Mouse (Mus musculus) hindbrain, embryonic 14.5 days (tissue): ENCODE measurements around the gene Catsper3. TPM values are rescaled to one million over a fixed set of nuclear protein-coding genes. Genes with fewer than 3 reads are reported as not detected.
A peak's percentile ranks its signal among the peaks of the same experiment; 100 is the strongest.

Experiments
- ATAC-seq: fragments of 200-750 bp; cut with Nextera tagmentation; 2 replicates; pipeline ENCODE4 v1.8.0; 2017; ENCODE audit warnings: moderate number of reproducible peaks, mild to moderate bottlenecking, moderate TSS enrichment, moderate library complexity; ENCODE audit not compliant: low FRiP score
- DNase-seq: peaks from one replicate; pipeline ENCODE4 v3.0.0-alpha.2; 2015; ENCODE audit warnings: low spot score
- H3K27ac ChIP-seq: fragments of 300-500 bp; sonication (generic); 2 replicates; pipeline ENCODE4 v1.5.1; 2014; ENCODE audit warnings: mild to moderate bottlenecking, moderate library complexity
- H3K27me3 ChIP-seq: fragments of 300-500 bp; sonication (generic); 2 replicates; pipeline ENCODE4 v1.6.1; 2014; ENCODE audit warnings: mild to moderate bottlenecking, low read length, mixed read lengths; ENCODE audit not compliant: control insufficient read depth, insufficient read depth
- H3K36me3 ChIP-seq: fragments of 300-500 bp; sonication (generic); replicated peaks from 2 replicates; pipeline ENCODE4 v1.6.1; 2014; ENCODE audit not compliant: control insufficient read depth, insufficient read depth
- H3K4me1 ChIP-seq: fragments of 300-500 bp; sonication (generic); replicated peaks from 2 replicates; pipeline ENCODE4 v1.6.1; 2014; ENCODE audit warnings: antibody characterized with exemption, low read length, mixed read lengths; ENCODE audit not compliant: control insufficient read depth, insufficient read depth
- H3K4me2 ChIP-seq: fragments of 300-500 bp; sonication (generic); replicated peaks from 2 replicates; pipeline ENCODE4 v1.6.1; 2014; ENCODE audit warnings: mild to moderate bottlenecking, moderate library complexity
- H3K4me3 ChIP-seq: fragments of 300-500 bp; sonication (generic); replicated peaks from 2 replicates; pipeline ENCODE4 v1.5.1; 2014; ENCODE audit warnings: mild to moderate bottlenecking, low read length
- H3K9ac ChIP-seq: fragments of 300-500 bp; sonication (generic); 2 replicates; pipeline ENCODE4 v1.6.1; 2014
- H3K9me3 ChIP-seq: fragments of 300-500 bp; sonication (generic); 2 replicates; pipeline ENCODE4 v1.6.1; 2016; ENCODE audit warnings: low read length; ENCODE audit not compliant: control insufficient read depth
- WGBS: fragments of 180-500 bp; shearing (Covaris S2); extraction: QIAGEN DNeasy Blood & Tissue Kit; methylation state at CpG from one replicate; pipeline ENCODE4 v1.1.7; 2014; 5-methylcytosine and 5-hydroxymethylcytosine counted together
- polyA plus RNA-seq: library from polyadenylated mRNA; unstranded; fragments of >200 nt; fragmentation: Nextera tagmentation; extraction: Ambion mirVana; gene quantifications from 2 replicates; pipeline ENCODE4 v1.2.1, GENCODE M21; 2014

Catsper3 gene
- polyA plus RNA-seq, 1 experiment from 2014 or later, result not detected

DNA sequence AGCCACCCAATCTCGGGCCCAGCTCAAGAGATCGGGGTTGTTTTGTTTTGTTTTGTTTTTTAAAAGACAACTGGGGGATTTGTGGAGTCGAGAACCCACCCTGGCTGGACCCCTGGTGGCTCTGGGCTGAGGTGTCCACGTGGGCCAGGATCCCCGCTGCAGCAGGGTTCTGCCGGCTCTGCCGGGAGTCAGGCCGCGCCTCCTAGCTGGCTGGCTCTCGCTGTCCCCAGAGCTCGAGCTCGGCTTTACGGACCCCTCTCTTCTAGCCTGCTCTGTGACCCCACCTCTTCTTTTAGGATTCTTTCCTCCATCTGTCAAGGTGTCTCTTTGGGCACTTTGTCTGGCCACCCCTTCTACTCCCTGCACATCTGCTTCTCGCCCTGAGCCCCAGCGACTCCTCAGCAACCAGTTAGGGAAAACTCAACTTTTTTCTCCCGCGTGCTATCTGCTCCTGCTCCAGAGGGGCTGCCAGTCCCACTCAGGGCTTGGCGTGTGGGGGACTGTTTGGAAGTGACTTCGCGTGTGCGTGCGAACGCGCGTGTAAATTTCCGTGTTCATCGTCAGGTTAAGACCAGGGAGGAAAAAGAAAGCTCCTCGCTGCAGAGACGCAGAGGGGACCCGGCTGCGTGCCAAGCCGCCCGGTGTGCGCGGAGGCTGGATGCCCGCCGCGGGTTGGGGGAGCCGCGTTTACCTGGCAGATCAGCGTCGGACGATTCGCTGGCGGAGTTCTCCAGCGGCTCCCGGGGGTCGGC is 45.9 kb downstream of the Catsper3 start:
- H3K36me3 ChIP-seq, result no peaks in the 10 kb centered on the region
- peaks cover 82% of the 10 kb centered on the region for H3K27me3 ChIP-seq
- no peak for DNase-seq
- no peaks in the 10 kb centered on the region for H3K9me3 ChIP-seq
- H3K9ac ChIP-seq, result no peak overlapping the region
- H3K4me1 ChIP-seq, result no peaks in the 10 kb centered on the region
- 0 out of 2 replicates have a peak overlapping the region, but pooled peaks have one; percentile 11 for H3K4me2 ChIP-seq
- no peak overlapping the region for H3K27ac ChIP-seq
- WGBS, result under 1% methylated on average over 48 of the region's 48 CpGs
- ATAC-seq, result no peak
- 0 out of 2 replicates have a peak overlapping the region, but pooled peaks have one; percentile 1 for H3K4me3 ChIP-seq

GRCm38 (mm10) chr13:55830833-55831721 is 46.7 kb downstream of the Catsper3 start:
- H3K27ac ChIP-seq, result no peak overlapping the region
- WGBS, result under 1% methylated on average over 38 of the region's 82 CpGs
- H3K4me2 ChIP-seq, result peak overlapping the region; percentile 11; the same call in 1 of the 2 replicates
- no peaks in the 10 kb centered on the region for H3K9me3 ChIP-seq
- H3K4me1 ChIP-seq, result no peaks in the 10 kb centered on the region
- ATAC-seq, result no peak
- DNase-seq, result no peak
- peaks cover 79% of the 10 kb centered on the region for H3K27me3 ChIP-seq
- 0 out of 2 replicates have a peak overlapping the region, but pooled peaks have one; percentile 1 for H3K4me3 ChIP-seq
- H3K9ac ChIP-seq, result no peak overlapping the region
- no peaks in the 10 kb centered on the region for H3K36me3 ChIP-seq

GRCm38 (mm10) chr13:55831722-55832160 is 47.4 kb downstream of the Catsper3 start:
- Histone ChIP-seq H3K36me3 (no peaks in the 10 kb centered on the region), H3K4me2 (no peak overlapping the region), H3K27me3 (peaks cover 78% of the 10 kb centered on the region), H3K9me3 (no peaks in the 10 kb centered on the region), H3K4me1 (no peaks in the 10 kb centered on the region), H3K4me3 (no peak overlapping the region), H3K9ac (no peak overlapping the region), H3K27ac (no peak overlapping the region)
- DNase-seq (no peak), ATAC-seq (no peak)
- under 1% methylated on average over 25 of the region's 25 CpGs for WGBS

DNA sequence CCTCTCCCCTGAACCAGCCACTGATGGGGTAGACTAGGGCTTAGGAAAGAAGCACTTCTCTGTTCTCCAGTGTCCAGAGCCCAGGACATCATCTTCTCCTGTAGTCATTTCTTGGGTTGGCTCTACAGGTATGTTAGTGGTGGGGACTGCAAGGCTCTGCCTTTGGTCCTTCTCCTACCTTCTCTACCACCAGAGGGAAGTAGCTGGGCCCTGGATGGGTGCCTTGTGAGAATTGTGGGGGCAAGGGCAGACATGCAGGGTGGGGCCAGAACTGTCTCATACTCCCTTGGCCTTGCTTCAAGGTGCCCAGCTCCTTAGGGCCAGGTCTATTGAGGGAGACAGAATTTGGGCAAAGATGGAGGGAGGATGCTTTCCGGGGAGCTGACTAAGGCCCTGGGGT is 48.2 kb downstream of the Catsper3 start:
- WGBS, result 13% methylated on average over 1 of the region's 1 CpGs

DNA sequence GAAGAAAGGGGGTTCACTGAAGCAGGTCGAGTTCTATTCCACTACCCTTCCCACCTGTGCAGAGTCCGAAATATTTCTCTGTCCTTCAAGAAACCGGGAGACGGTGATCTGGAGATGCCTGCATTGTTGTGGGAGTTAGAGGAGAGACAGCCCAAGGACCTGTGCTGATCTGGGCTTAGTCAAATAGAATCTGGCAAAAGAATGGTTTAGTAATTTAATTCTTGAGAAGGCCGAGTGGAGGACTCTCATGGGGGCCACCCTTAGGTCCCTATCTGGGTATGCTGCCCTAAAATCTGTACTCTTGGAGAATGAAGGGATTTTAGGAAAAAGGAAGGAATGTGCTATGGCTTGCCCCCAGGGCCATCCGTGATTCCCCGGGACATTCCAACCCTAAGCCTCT is 49.6 kb downstream of the Catsper3 start:
- DNase-seq (no peak), ATAC-seq (no peak)
- H3K36me3 ChIP-seq, result no peaks in the 10 kb centered on the region
- no peak overlapping the region for H3K4me3 ChIP-seq
- no peak overlapping the region for H3K27ac ChIP-seq
- H3K4me1 ChIP-seq, result no peaks in the 10 kb centered on the region
- WGBS, result 5% methylated on average over 7 of the region's 7 CpGs
- H3K9me3 ChIP-seq, result no peaks in the 10 kb centered on the region
- H3K27me3 ChIP-seq, result peaks cover 89% of the 10 kb centered on the region
- H3K4me2 ChIP-seq, result no peak overlapping the region
- H3K9ac ChIP-seq, result no peak overlapping the region

More for the DNA sequence above, 48.2 kb downstream of the Catsper3 start:
- no peaks in the 10 kb centered on the region for H3K9me3 ChIP-seq
- peaks cover 82% of the 10 kb centered on the region for H3K27me3 ChIP-seq
- H3K4me1 ChIP-seq, result no peaks in the 10 kb centered on the region
- H3K4me2 ChIP-seq, result no peak overlapping the region
- no peak overlapping the region for H3K9ac ChIP-seq
- DNase-seq (no peak), ATAC-seq (no peak)
- H3K4me3 ChIP-seq, result no peak overlapping the region
- H3K27ac ChIP-seq, result no peak overlapping the region
- no peaks in the 10 kb centered on the region for H3K36me3 ChIP-seq

DNA sequence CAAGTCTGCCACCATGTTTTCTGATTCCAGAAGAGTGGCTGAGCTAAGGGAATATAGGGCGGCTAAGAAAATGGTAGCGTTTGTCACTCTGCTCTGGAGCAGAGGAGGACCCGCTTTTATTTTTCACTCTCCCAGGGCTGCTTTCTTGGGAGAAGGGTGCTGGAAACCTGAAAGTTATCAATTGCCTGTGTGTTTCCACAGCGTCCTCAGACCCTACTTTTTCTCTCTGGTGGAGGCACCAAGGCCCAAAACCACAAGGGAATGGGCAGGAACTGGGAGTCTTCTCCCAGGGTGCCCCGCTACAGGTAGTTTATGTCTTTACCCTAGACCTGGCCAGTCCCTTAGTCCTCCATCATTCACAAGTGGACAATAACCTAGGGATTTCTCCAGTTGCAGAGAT is 50.3 kb downstream of the Catsper3 start:
- WGBS, result 2% methylated on average over 5 of the region's 5 CpGs
- Histone ChIP-seq H3K27me3 (peaks cover 91% of the 10 kb centered on the region), H3K27ac (no peak overlapping the region), H3K4me1 (no peaks in the 10 kb centered on the region), H3K9ac (no peak overlapping the region), H3K4me3 (no peak overlapping the region), H3K4me2 (no peak overlapping the region), H3K9me3 (no peaks in the 10 kb centered on the region), H3K36me3 (no peaks in the 10 kb centered on the region)
- no peak for ATAC-seq
- no peak for DNase-seq

GRCm38 (mm10) chr13:55835548-55836097 is 51.3 kb downstream of the Catsper3 start:
- ATAC-seq (no peak), DNase-seq (no peak)
- H3K9ac ChIP-seq, result no peak overlapping the region
- H3K9me3 ChIP-seq, result no peaks in the 10 kb centered on the region
- no peaks in the 10 kb centered on the region for H3K36me3 ChIP-seq
- no peaks in the 10 kb centered on the region for H3K4me1 ChIP-seq
- H3K4me2 ChIP-seq, result no peak overlapping the region
- peaks cover 92% of the 10 kb centered on the region for H3K27me3 ChIP-seq
- under 1% methylated on average over 33 of the region's 33 CpGs for WGBS
- no peak overlapping the region for H3K4me3 ChIP-seq
- no peak overlapping the region for H3K27ac ChIP-seq

DNA sequence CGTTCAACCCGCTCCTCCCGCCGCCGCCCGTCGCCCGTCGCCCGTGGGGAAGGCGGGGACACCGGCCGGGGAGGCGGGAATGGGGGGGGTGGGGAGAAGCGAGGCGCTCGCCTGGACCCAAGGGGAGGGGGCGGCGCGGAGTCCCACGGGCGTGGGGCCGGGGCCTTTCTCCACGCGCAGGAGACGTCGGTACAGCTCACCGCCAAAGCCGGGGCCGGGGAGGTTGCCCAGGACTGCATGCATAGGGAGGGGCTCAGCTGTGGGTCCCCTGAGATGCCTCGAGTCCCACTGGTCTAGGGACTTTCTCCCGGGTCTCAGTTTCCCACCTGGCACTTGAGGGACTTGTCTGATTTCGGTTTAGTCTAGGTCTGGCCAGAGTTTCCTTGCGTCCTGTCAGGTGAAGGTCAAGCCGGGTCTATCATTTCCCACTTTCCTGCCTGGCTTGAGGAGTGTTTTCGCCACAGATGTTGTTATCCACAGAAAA is 51.8 kb downstream of the Catsper3 start, which contains the start of gene Pitx1:
TSS of gene Pitx1 (minus strand) at position 51 of the 484 bp plus-strand sequence.
- Histone ChIP-seq H3K36me3 (no peaks in the 10 kb centered on the region), H3K27me3 (peaks cover 92% of the 10 kb centered on the region), H3K4me2 (no peak within 1 kb of the TSS), H3K9ac (no peak within 1 kb of the TSS), H3K4me3 (no peak within 1 kb of the TSS), H3K4me1 (no peaks in the 10 kb centered on the region), H3K27ac (no peak within 1 kb of the TSS), H3K9me3 (no peaks in the 10 kb centered on the region)
- WGBS, result 2% methylated on average over 35 of the region's 36 CpGs
- no peak for DNase-seq
- ATAC-seq, result no peak
